Mouse (Mus musculus) urinary bladder, postnatal 10 days (tissue): ENCODE data around the gene Akr1c21.
"Not testable (repeated sequence)": the region's sequence is repeated elsewhere in the genome, so short reads cannot be mapped to it uniquely, and the experiment has no call there.

Experiments used
- DNase-seq: peaks from one replicate; pipeline ENCODE4 v3.0.0; 2022; ENCODE audit warnings: low spot score

Gene Akr1c21

DNA sequence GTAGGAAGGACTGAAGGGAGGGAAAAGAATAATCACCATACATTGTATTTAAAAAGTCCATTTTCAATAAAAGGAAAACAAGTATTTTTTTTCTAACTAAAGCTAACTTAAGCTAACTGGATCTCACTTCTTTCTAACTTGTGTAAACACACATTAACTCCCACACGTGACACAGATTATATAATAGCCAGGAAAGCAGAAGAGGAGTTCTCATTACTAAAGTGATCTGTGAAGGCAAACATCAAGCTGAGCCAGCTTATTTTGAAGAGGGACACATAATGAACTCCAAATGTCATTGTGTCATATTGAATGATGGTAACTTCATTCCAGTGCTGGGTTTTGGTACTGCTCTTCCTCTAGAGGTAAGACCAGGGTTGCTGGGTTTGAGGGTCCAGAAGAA, at the start of gene Akr1c21:
Gene Akr1c21 (plus strand): TSS at position 205 of the 400 bp plus-strand sequence.
- no peak for DNase-seq

GRCm38 (mm10) chr13:4559143-4559542, 14.7 kb upstream of the Akr1c21 start:
- DNase-seq = no peak

GRCm38 (mm10) chr13:4560500-4560899, 13.4 kb upstream of the Akr1c21 start:
- DNase-seq = no peak

- no peak for DNase-seq
Measured at GRCm38 (mm10) chr13:4565996-4566395, 7.9 kb upstream of the Akr1c21 start.

GRCm38 (mm10) chr13:4576921-4577320, 3.0 kb downstream of the Akr1c21 start:
- DNase-seq = no peak

- DNase-seq = not testable (repeated sequence)
Measured at GRCm38 (mm10) chr13:4603431-4603830, 29.6 kb downstream of the Akr1c21 start.

- no peak for DNase-seq
Measured at GRCm38 (mm10) chr13:4606821-4607220, 32.9 kb downstream of the Akr1c21 start.

- no peak for DNase-seq
Measured at GRCm38 (mm10) chr13:4608530-4608929, 34.7 kb downstream of the Akr1c21 start.

- peak; percentile 45 for DNase-seq
Measured at GRCm38 (mm10) chr13:4608961-4609409, 35.1 kb downstream of the Akr1c21 start, which contains the start of gene Akr1e1. TSS of gene Akr1e1 (minus strand) at chr13:4609174.

DNA sequence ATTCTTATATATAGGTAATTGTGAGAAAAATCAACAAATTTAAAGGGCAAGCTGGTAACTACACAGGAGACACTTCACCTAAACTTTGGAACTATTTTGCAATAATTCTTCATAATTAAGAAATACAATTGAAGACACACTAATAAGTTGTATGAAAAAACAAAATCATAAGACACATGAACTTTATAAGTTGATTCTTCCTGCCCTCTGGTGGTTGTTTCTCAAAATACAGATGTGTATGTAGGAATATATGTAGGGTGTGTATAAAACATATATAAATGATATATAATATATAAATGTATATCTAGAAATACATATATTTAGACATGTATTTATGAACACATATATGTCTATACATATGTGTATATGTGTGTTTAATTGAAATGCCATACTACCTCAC, 37.0 kb downstream of the Akr1c21 start:
- DNase-seq = no peak
